Mouse (Mus musculus): ENCODE results near the gene Npas2. TPM values are rescaled to one million over a fixed set of nuclear protein-coding genes. Genes with fewer than 3 reads are reported as not detected.

Npas2 gene
- polyA plus RNA-seq, 1 experiment, result 1.1 TPM

DNA sequence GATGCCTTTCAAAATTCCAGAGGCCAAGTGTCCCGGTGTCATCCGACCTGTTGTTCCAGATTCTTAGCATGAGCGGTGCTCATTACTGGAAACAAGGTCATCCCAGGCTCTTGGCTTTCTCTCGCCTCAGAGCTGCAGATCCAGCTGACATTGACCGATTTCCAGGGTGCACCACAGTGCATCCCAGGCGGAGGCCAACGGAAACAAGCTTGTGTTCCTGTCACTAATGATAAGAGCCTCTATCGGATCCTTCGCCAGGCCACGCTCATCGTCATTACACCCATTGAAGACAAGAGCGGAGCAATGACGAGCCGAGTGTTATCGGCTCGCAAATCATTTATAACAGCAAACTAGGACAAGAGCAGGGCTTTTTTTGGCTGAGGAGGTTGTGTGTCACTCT, 91.3 kb downstream of the Npas2 start:
- Histone ChIP-seq H3K4me1 (ENCODE audit: control insufficient read depth, insufficient read depth, low read length) (no peaks in the 10 kb centered on the region), H3K36me3 (ENCODE audit: control insufficient read depth, insufficient read depth, low read length) (no peaks in the 10 kb centered on the region), H3K27ac (ENCODE audit: control insufficient read depth, insufficient read depth, low read depth, low read length) (no peak overlapping the region), H3K4me3 (ENCODE audit: control insufficient read depth, low read depth, low read length) (no peak overlapping the region), H3K27me3 (ENCODE audit: control insufficient read depth, insufficient read depth, low read length) (no peaks in the 10 kb centered on the region)
- TF ChIP-seq CTCF (IDR thresholded peaks at IDR 0.05; ENCODE audit: control insufficient read depth, insufficient read depth, insufficient replicate concordance, low read depth, low read length) (no peak), POLR2A (IDR thresholded peaks at IDR 0.05; ENCODE audit: control insufficient read depth, low read depth, low read length) (no peak)

DNA sequence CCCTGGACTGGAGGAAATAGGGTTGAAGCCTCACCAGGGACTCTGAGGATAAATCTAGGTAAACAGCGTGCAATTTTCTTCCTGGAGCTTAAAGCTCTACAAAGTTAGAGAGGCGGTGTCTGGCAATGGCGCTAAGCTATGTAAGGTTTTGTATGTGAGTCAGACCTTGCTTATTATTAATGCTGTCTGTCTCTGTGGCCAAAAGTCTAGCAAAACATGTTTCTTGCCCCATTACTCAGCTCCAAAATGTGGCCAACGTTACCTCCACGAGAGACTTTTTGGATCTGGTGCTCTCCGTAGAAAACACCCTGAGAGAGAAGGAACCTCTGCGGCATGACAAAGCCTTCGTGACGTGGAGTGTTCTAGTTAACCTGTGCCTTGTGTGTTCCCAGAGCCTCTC, 93.5 kb downstream of the Npas2 start:
- Histone ChIP-seq H3K4me1 (ENCODE audit: control insufficient read depth, insufficient read depth, low read length) (no peaks in the 10 kb centered on the region), H3K4me3 (ENCODE audit: control insufficient read depth, low read depth, low read length) (no peak overlapping the region), H3K27me3 (ENCODE audit: control insufficient read depth, insufficient read depth, low read length) (no peaks in the 10 kb centered on the region), H3K27ac (ENCODE audit: control insufficient read depth, insufficient read depth, low read depth, low read length) (no peak overlapping the region), H3K36me3 (ENCODE audit: control insufficient read depth, insufficient read depth, low read length) (no peaks in the 10 kb centered on the region)
- no peak for TF ChIP-seq POLR2A (IDR thresholded peaks at IDR 0.05; ENCODE audit: control insufficient read depth, low read depth, low read length)
- TF ChIP-seq CTCF (IDR thresholded peaks at IDR 0.05; ENCODE audit: control insufficient read depth, insufficient read depth, insufficient replicate concordance, low read depth, low read length), result no peak

DNA sequence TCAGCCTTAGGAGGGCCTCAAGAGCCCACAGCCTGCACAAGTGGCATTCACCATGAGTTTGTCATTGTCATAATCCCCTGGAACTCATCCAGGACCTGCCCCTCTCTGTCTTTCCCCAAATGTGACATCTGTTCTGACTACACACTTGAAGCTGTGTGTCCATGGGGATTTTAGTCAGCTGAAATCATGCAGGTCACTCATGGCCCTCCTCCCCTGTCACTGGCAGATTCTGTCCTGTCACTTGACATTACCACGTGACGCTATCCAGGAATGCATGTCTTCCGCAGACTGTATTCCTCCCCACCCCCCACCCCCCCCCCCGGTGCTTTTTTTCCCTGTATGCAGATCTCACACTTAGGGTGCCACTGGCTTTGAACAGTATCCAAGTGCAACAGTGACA, 94.3 kb downstream of the Npas2 start:
- Histone ChIP-seq H3K36me3 (ENCODE audit: control insufficient read depth, insufficient read depth, low read length) (no peaks in the 10 kb centered on the region), H3K27me3 (ENCODE audit: control insufficient read depth, insufficient read depth, low read length) (no peaks in the 10 kb centered on the region), H3K4me1 (ENCODE audit: control insufficient read depth, insufficient read depth, low read length) (no peaks in the 10 kb centered on the region), H3K27ac (ENCODE audit: control insufficient read depth, insufficient read depth, low read depth, low read length) (no peak overlapping the region), H3K4me3 (ENCODE audit: control insufficient read depth, low read depth, low read length) (no peak overlapping the region)
- no peak for TF ChIP-seq CTCF (IDR thresholded peaks at IDR 0.05; ENCODE audit: control insufficient read depth, insufficient read depth, insufficient replicate concordance, low read depth, low read length)
- TF ChIP-seq POLR2A (IDR thresholded peaks at IDR 0.05; ENCODE audit: control insufficient read depth, low read depth, low read length), result no peak

DNA sequence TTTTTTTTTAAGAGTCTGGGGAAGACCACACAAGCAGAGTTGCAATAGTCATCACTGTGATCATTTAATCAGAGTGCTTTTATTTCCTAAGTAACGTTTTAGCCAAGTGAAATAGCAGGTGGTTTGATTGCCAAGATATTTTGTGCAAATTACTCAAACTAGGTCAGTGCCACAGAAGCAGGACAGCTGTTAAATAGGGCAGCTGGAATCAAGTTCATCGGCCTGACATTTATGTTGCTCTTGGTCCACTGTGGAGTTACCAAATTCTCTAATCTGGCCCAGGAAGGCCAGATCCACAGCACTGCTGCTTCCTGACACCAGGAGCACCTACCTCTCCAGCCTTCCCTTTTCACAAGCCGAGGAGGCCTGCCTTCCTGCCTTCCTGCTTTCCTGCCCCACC, 94.9 kb downstream of the Npas2 start:
- Histone ChIP-seq H3K4me1 (ENCODE audit: control insufficient read depth, insufficient read depth, low read length) (no peaks in the 10 kb centered on the region), H3K36me3 (ENCODE audit: control insufficient read depth, insufficient read depth, low read length) (no peaks in the 10 kb centered on the region), H3K4me3 (ENCODE audit: control insufficient read depth, low read depth, low read length) (no peak overlapping the region), H3K27me3 (ENCODE audit: control insufficient read depth, insufficient read depth, low read length) (no peaks in the 10 kb centered on the region), H3K27ac (ENCODE audit: control insufficient read depth, insufficient read depth, low read depth, low read length) (no peak overlapping the region)
- TF ChIP-seq CTCF (IDR thresholded peaks at IDR 0.05; ENCODE audit: control insufficient read depth, insufficient read depth, insufficient replicate concordance, low read depth, low read length) (no peak), POLR2A (IDR thresholded peaks at IDR 0.05; ENCODE audit: control insufficient read depth, low read depth, low read length) (no peak)

DNA sequence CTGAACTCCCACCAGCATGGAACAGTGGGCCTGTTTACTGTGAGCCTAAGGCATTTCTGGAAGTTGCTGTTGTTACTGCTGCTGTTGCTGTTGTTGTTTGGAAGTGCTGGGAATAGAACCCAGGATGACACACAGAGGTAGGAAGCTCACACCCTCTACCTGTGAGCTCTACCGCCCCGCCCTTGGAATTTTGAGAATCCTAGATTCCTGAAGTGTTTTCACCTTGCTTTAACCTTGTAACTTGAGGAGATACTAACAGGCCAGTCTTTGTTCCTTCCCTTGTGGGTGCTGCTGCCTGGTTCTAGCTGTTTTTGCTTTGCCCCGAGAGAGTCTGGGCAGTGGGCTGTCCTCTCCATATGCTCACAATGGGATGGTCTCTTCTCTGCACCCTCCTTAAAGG, 98.5 kb downstream of the Npas2 start:
- Histone ChIP-seq H3K4me1 (ENCODE audit: control insufficient read depth, insufficient read depth, low read length) (no peaks in the 10 kb centered on the region), H3K36me3 (ENCODE audit: control insufficient read depth, insufficient read depth, low read length) (no peaks in the 10 kb centered on the region), H3K27me3 (ENCODE audit: control insufficient read depth, insufficient read depth, low read length) (no peaks in the 10 kb centered on the region), H3K4me3 (ENCODE audit: control insufficient read depth, low read depth, low read length) (no peak overlapping the region), H3K27ac (ENCODE audit: control insufficient read depth, insufficient read depth, low read depth, low read length) (no peak overlapping the region)
- TF ChIP-seq POLR2A (IDR thresholded peaks at IDR 0.05; ENCODE audit: control insufficient read depth, low read depth, low read length) (no peak), CTCF (IDR thresholded peaks at IDR 0.05; ENCODE audit: control insufficient read depth, insufficient read depth, insufficient replicate concordance, low read depth, low read length) (no peak)

DNA sequence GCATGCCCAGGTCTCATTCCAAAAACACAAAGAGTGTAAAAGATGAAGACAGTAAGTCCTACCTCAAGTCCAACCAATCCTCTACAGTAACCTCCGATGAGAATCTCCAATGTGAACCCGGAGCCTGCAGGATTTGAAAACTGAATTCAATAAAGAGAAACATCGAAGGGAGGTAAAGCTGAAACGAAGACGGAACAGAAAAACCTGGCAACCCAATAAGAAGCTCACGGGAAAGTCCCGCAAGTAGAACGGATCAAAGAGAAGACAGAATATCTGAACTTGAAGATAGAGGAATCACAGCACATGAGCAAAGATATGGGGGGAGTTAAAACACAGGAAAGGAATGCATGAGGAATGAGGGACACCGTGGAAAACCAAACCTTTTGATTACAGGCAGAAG, 104.8 kb downstream of the Npas2 start:
- H3K27me3 ChIP-seq (ENCODE audit: control insufficient read depth, insufficient read depth, low read length), result no peaks in the 10 kb centered on the region
- TF ChIP-seq POLR2A (IDR thresholded peaks at IDR 0.05; ENCODE audit: control insufficient read depth, low read depth, low read length), result no peak
- TF ChIP-seq CTCF (IDR thresholded peaks at IDR 0.05; ENCODE audit: control insufficient read depth, insufficient read depth, insufficient replicate concordance, low read depth, low read length), result no peak
- H3K36me3 ChIP-seq (ENCODE audit: control insufficient read depth, insufficient read depth, low read length), result no peaks in the 10 kb centered on the region
- no peaks in the 10 kb centered on the region for H3K4me1 ChIP-seq (ENCODE audit: control insufficient read depth, insufficient read depth, low read length)
- H3K4me3 ChIP-seq (ENCODE audit: control insufficient read depth, low read depth, low read length), result no peak overlapping the region
- no peak overlapping the region for H3K27ac ChIP-seq (ENCODE audit: control insufficient read depth, insufficient read depth, low read depth, low read length)

DNA sequence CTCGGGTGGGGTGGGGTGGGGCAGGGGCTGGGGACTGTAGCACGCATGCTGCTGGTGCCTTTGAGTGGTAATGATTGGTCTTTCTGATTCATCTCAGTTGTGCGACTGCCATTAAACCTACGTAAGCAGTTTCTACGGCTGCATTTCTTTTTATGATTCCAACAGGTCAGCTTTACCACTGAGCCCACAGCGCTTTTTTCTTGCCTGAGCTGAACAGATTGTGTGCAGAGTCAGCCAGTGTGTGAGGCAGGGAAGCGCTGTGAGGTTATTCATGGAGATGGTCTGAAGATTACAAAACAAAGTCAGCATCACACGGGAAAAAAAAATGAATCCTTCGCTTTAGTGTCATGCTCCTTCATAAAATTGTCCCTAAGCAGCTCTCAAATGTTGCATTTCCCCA, 106.7 kb downstream of the Npas2 start:
- no peaks in the 10 kb centered on the region for H3K27me3 ChIP-seq (ENCODE audit: control insufficient read depth, insufficient read depth, low read length)
- TF ChIP-seq POLR2A (IDR thresholded peaks at IDR 0.05; ENCODE audit: control insufficient read depth, low read depth, low read length) (no peak), CTCF (IDR thresholded peaks at IDR 0.05; ENCODE audit: control insufficient read depth, insufficient read depth, insufficient replicate concordance, low read depth, low read length) (no peak)
- no peak overlapping the region for H3K4me3 ChIP-seq (ENCODE audit: control insufficient read depth, low read depth, low read length)
- H3K4me1 ChIP-seq (ENCODE audit: control insufficient read depth, insufficient read depth, low read length), result no peaks in the 10 kb centered on the region
- H3K36me3 ChIP-seq (ENCODE audit: control insufficient read depth, insufficient read depth, low read length), result no peaks in the 10 kb centered on the region
- H3K27ac ChIP-seq (ENCODE audit: control insufficient read depth, insufficient read depth, low read depth, low read length), result no peak overlapping the region

DNA sequence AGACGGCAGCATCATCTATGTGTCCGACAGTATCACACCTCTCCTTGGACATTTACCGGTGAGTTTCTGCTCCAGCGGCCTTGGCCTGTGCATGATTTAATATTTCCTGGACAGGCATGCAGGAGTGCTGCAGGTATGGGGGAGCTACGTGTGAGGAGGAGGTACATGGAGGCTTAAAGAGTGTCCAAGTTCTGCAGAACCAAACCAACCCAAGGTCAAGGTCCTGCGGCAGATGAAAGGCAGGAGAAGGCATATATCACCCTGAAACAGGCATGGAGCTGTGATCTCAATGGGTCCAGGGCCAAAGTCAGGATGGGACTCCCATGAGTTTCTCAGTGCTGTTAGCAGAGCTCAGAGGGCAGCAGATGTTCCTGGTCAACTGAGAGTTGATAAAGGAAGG, 107.1 kb downstream of the Npas2 start:
- no peaks in the 10 kb centered on the region for H3K4me1 ChIP-seq (ENCODE audit: control insufficient read depth, insufficient read depth, low read length)
- no peaks in the 10 kb centered on the region for H3K36me3 ChIP-seq (ENCODE audit: control insufficient read depth, insufficient read depth, low read length)
- no peak overlapping the region for H3K4me3 ChIP-seq (ENCODE audit: control insufficient read depth, low read depth, low read length)
- no peaks in the 10 kb centered on the region for H3K27me3 ChIP-seq (ENCODE audit: control insufficient read depth, insufficient read depth, low read length)
- TF ChIP-seq CTCF (IDR thresholded peaks at IDR 0.05; ENCODE audit: control insufficient read depth, insufficient read depth, insufficient replicate concordance, low read depth, low read length) (no peak), POLR2A (IDR thresholded peaks at IDR 0.05; ENCODE audit: control insufficient read depth, low read depth, low read length) (no peak)
- no peak overlapping the region for H3K27ac ChIP-seq (ENCODE audit: control insufficient read depth, insufficient read depth, low read depth, low read length)
